Mouse (Mus musculus) midbrain, embryonic 11.5 days (tissue): Measurements from ENCODE around the gene Slc25a53. TPM values are rescaled to one million over a fixed set of nuclear protein-coding genes. Genes with fewer than 3 reads are reported as not detected.
"Not testable (repeated sequence)": the region's sequence is repeated elsewhere in the genome, so short reads cannot be mapped to it uniquely, and the experiment has no call there.

Experiments used
- ATAC-seq: fragments of 200-750 bp; cut with Nextera tagmentation; 2 replicates; pipeline ENCODE4 v1.8.0; 2017; ENCODE audit warnings: moderate TSS enrichment, moderate library complexity; ENCODE audit not compliant: low FRiP score
- DNase-seq: peaks from one replicate; pipeline ENCODE4 v3.0.0; 2015; ENCODE audit warnings: low spot score; ENCODE audit errors: missing footprints
- H3K27ac ChIP-seq: fragments of 300-500 bp; sonication (generic); 2 replicates; pipeline ENCODE4 v1.5.1; 2014; ENCODE audit warnings: low read depth, low read length
- H3K27me3 ChIP-seq: fragments of 300-500 bp; sonication (generic); 2 replicates; pipeline ENCODE4 v1.6.1; 2014; ENCODE audit warnings: mild to moderate bottlenecking, low read length, moderate library complexity, mixed read lengths; ENCODE audit not compliant: control insufficient read depth, insufficient read depth
- H3K36me3 ChIP-seq: fragments of 300-500 bp; sonication (generic); 2 replicates; pipeline ENCODE4 v1.6.1; 2014; ENCODE audit warnings: mild to moderate bottlenecking, low read length, moderate library complexity, mixed read lengths; ENCODE audit not compliant: control insufficient read depth, insufficient read depth
- H3K4me1 ChIP-seq: fragments of 300-500 bp; sonication (generic); 2 replicates; pipeline ENCODE4 v1.6.1; 2014; ENCODE audit warnings: low read length; ENCODE audit not compliant: control insufficient read depth, insufficient read depth
- H3K4me2 ChIP-seq: fragments of 300-500 bp; sonication (generic); 2 replicates; pipeline ENCODE4 v1.6.1; 2014; ENCODE audit warnings: mild to moderate bottlenecking, moderate library complexity
- H3K4me3 ChIP-seq: fragments of 300-500 bp; sonication (generic); 2 replicates; pipeline ENCODE4 v1.5.1; 2014; ENCODE audit warnings: low read depth, low read length
- H3K9ac ChIP-seq: fragments of 300-500 bp; sonication (generic); 2 replicates; pipeline ENCODE4 v1.6.1; 2014; ENCODE audit warnings: low read length
- H3K9me3 ChIP-seq: fragments of 300-500 bp; sonication (generic); 2 replicates; pipeline ENCODE4 v1.6.1; 2016; ENCODE audit warnings: low read length; ENCODE audit not compliant: control insufficient read depth
- WGBS: fragments of 180-500 bp; shearing (Covaris S2); extraction: QIAGEN DNeasy Blood & Tissue Kit; methylation state at CpG from one replicate; pipeline ENCODE4 v1.1.7; 2014; 5-methylcytosine and 5-hydroxymethylcytosine counted together
- polyA plus RNA-seq: library from polyadenylated mRNA; unstranded; fragments of >200 nt; fragmentation: Nextera tagmentation; extraction: Ambion mirVana; gene quantifications from 2 replicates; pipeline ENCODE4 v1.2.1, GENCODE M21; 2014

The Slc25a53 gene
- polyA plus RNA-seq, 1 experiment from 2014 or later = 13.0 TPM

DNA sequence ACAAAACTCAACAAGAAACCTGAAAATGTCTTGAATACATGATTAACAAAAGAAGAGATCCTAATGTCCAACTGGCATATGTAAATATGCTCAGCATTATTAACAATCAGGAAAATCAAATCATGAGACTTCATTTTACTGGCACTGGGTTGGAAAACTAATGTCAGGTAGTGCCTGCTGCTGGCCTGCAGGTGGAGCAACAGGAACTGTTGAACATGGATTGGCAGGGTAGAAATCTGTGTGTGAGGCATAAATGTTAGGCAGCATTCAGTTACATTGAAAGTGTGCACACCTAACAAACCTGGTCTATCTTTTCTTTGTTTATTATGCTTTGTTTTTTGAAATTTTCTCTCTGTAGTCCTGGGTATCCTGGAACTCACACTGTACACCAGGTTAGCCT is 59.5 kb downstream of the Slc25a53 start:
- DNase-seq = no peak
- Histone ChIP-seq H3K36me3 (no peaks in the 10 kb centered on the region), H3K27me3 (no peaks in the 10 kb centered on the region), H3K4me3 (no peak overlapping the region), H3K4me1 (no peaks in the 10 kb centered on the region), H3K4me2 (no peak overlapping the region), H3K9me3 (no peaks in the 10 kb centered on the region), H3K9ac (no peak overlapping the region), H3K27ac (no peak overlapping the region)
- no peak for ATAC-seq

GRCm38 (mm10) chrX:136976424-136977084 is 61.5 kb downstream of the Slc25a53 start, which contains the start of the genes Tmsb15l and Tmsb15b1:
Gene Tmsb15l, minus strand, starts transcription at chrX:136976869.
Gene Tmsb15b1, minus strand, starts transcription at chrX:136976874.
- ATAC-seq = peak; percentile 100
- peak within 1 kb of the TSS; percentile 48; the same call in 1 of the 2 replicates for H3K9ac ChIP-seq
- no peaks in the 10 kb centered on the region for H3K4me1 ChIP-seq
- no peaks in the 10 kb centered on the region for H3K9me3 ChIP-seq
- 18% methylated on average over 15 of the region's 15 CpGs for WGBS
- H3K27ac ChIP-seq = no peak within 1 kb of the TSS
- peak within 1 kb of the TSS; percentile 48 for H3K4me2 ChIP-seq
- DNase-seq = peak; percentile 90
- no peaks in the 10 kb centered on the region for H3K36me3 ChIP-seq
- peak within 1 kb of the TSS; percentile 31 for H3K4me3 ChIP-seq
- H3K27me3 ChIP-seq = no peaks in the 10 kb centered on the region

DNA sequence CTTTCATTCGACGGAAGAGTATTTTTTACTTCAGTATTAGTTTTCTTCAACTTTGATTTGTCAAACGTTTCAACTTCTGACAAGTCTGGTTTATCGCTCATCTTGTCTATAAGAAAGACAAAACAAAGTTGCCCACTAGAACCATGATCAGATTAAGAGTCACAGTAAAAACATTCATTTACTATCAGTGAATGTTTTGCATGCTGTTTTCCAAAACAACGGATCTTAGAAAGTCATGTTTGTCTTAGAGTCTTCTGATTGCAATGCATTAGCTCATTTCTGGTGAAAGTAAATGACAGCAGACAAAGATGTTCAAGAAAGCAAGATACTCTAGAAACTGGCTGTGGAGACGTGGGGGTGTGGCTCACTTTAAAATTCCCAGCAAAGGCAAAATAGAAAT is 62.7 kb downstream of the Slc25a53 start, which contains the start of gene Tmsb15b2:
Tmsb15b2 (minus strand) TSS at position 101 of the 400 bp plus-strand sequence.
- not testable (repeated sequence) for H3K36me3 ChIP-seq, H3K27me3 ChIP-seq, DNase-seq, H3K9me3 ChIP-seq, H3K4me1 ChIP-seq, H3K27ac ChIP-seq, ATAC-seq
- H3K9ac ChIP-seq = peak within 1 kb of the TSS; percentile 48; the same call in 1 of the 2 replicates
- WGBS = 83% methylated on average over 6 of the region's 6 CpGs
- H3K4me2 ChIP-seq = peak within 1 kb of the TSS; percentile 48
- H3K4me3 ChIP-seq = peak within 1 kb of the TSS; percentile 31

DNA sequence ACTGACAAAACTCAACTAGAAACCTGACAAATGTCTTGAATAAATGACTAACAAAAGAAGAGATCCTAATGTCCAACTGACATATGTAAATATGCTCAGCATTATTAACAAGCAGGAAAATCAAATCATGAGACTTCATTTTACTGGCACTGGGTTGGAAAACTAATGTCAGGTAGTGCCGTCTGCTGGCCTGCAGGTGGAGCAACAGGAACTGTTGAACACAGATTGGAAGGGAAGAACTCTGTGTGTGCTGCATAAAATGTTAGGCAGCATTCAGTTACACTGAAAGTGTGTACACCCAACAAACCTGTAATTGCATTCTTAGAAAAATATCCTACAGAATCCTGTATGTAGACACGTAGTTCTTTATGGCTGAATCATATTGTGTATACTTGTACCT is 78.4 kb downstream of the Slc25a53 start:
- Histone ChIP-seq H3K27me3 (no peaks in the 10 kb centered on the region), H3K36me3 (no peaks in the 10 kb centered on the region), H3K27ac (no peak overlapping the region), H3K4me3 (no peak overlapping the region), H3K9me3 (no peaks in the 10 kb centered on the region), H3K4me1 (no peaks in the 10 kb centered on the region), H3K9ac (no peak overlapping the region), H3K4me2 (no peak overlapping the region)
- no peak for ATAC-seq
- DNase-seq = no peak
- WGBS = 25% methylated on average over 2 of the region's 2 CpGs

DNA sequence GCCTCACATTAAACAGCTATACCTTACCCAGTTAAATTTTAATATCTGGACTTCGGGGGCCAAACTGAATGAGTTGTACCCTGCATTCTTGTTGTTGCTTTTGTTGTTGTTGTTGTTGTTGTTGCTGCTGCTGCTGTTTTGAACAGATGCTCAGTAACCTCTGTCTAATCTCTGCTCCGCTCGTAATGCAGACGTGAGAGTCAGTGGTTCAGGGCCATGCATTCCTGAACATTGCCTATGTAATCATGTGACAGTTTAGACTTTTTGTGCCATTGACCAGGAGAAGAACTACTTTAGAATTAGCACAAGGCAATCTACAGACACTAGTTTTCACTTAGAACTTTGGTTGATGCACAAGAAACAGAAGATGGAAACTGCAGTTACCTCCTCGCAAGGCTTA is 79.8 kb downstream of the Slc25a53 start:
- H3K36me3 ChIP-seq, H3K9ac ChIP-seq, H3K4me3 ChIP-seq, H3K27me3 ChIP-seq, DNase-seq, H3K9me3 ChIP-seq, H3K4me1 ChIP-seq, H3K27ac ChIP-seq: not testable (repeated sequence)
- ATAC-seq = peak; percentile 49
- H3K4me2 ChIP-seq = peak overlapping the region; percentile 36
- 56% methylated on average over 5 of the region's 5 CpGs for WGBS

- ATAC-seq (peak; percentile 100), DNase-seq (peak; percentile 87)
- 24% methylated on average over 13 of the region's 13 CpGs for WGBS
- H3K36me3 ChIP-seq, H3K4me1 ChIP-seq, H3K9me3 ChIP-seq, H3K27me3 ChIP-seq, H3K27ac ChIP-seq, H3K9ac ChIP-seq: not testable (repeated sequence)
- Histone ChIP-seq H3K4me3 (peak overlapping the region; percentile 23; the same call in 1 of the 2 replicates), H3K4me2 (peak overlapping the region; percentile 36)
Observed at GRCm38 (mm10) chrX:136957583-136958279, 80.4 kb downstream of the Slc25a53 start.

- no peak overlapping the region for H3K27ac ChIP-seq
- no peak overlapping the region for H3K4me3 ChIP-seq
- no peaks in the 10 kb centered on the region for H3K9me3 ChIP-seq
- DNase-seq = no peak
- H3K27me3 ChIP-seq = no peaks in the 10 kb centered on the region
- H3K4me2 ChIP-seq = no peak overlapping the region
- no peak overlapping the region for H3K9ac ChIP-seq
- no peaks in the 10 kb centered on the region for H3K4me1 ChIP-seq
- 47% methylated on average over 3 of the region's 3 CpGs for WGBS
- no peaks in the 10 kb centered on the region for H3K36me3 ChIP-seq
- no peak for ATAC-seq
Observed at GRCm38 (mm10) chrX:136937985-136938384, 100.1 kb downstream of the Slc25a53 start.

Other genes with a start within 250 kb of the Slc25a53 start
- gene Plp1, start 215.6 kb downstream of the Slc25a53 start, polyA plus RNA-seq = 12.8 and 14.0 TPM in 2 replicates
- gene Rab9b, start 169.5 kb downstream of the Slc25a53 start, polyA plus RNA-seq = 5.3 and 5.4 TPM in 2 replicates
- not detected in 2 replicates for gene H2bfm, start 111.0 kb downstream of the Slc25a53 start, polyA plus RNA-seq
- 60.9 and 62.2 TPM in 2 replicates for gene Tmsb15b2, start 62.8 kb downstream of the Slc25a53 start, polyA plus RNA-seq
- 6.1 and 7.7 TPM in 2 replicates for gene Tmsb15l, start 61.4 kb downstream of the Slc25a53 start, polyA plus RNA-seq
- 26.4 and 30.1 TPM in 2 replicates for gene Tmsb15b1, start 61.4 kb downstream of the Slc25a53 start, polyA plus RNA-seq
- gene Zcchc18, start 45.1 kb downstream of the Slc25a53 start, polyA plus RNA-seq = 85.9 and 89.2 TPM in 2 replicates
- gene Fam199x, start 11.3 kb upstream of the Slc25a53 start, polyA plus RNA-seq = 13.4 and 15.1 TPM in 2 replicates
- not detected in 2 replicates for gene Esx1, start 83.8 kb upstream of the Slc25a53 start, polyA plus RNA-seq